Mouse (Mus musculus) c-Kit-negative CD71-positive TER-119-positive erythroid progenitor cells, embryonic 14.5 days (primary cell): ENCODE data around the gene Gm13697.

Experiments
- DNase-seq: peaks from one replicate; pipeline ENCODE4 v3.0.0-alpha.2; 2013; ENCODE audit warnings: low read depth, low spot score

The Gm13697 gene

DNA sequence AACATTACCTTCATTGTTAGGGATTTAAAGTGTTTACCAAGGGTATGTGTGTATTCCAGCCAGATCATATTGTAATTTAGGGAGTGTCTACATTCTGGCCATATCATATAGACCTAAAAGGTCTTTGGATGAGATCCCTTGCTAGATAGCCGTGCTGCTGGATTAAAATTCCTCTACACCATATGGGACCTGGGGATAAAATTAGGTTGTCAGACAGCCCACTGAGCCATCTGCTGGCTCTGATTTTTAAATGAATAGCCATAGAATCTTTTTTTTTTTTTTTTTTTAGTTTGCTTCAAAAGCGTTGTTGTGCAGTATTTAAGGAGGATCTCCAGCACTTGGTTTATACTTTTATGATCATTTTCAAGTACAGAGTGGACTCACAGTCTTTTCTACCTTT, 48.0 kb downstream of the Gm13697 start:
- DNase-seq, result no peak

DNA sequence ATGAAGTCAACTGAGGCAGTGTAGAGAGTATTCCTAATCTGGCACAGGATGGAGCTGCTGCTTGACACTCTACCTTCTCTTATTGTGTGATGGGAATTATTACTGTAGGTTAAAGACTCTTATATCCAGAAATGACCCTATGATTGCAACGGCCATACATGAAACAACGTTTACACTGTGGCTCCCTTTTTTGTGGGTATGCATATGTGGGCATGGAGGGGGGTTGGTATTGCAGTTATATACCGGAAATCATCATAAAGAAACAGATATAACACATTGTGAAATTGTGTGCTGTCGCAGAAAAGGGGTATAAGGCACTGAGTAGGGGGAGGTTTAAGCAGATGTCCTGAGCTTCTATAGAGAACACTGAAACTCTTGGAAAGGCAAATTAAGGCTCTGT, 51.5 kb downstream of the Gm13697 start:
- no peak for DNase-seq
